ENCODE assay signal across 14 mouse cellular contexts in the genomic region with DNA sequence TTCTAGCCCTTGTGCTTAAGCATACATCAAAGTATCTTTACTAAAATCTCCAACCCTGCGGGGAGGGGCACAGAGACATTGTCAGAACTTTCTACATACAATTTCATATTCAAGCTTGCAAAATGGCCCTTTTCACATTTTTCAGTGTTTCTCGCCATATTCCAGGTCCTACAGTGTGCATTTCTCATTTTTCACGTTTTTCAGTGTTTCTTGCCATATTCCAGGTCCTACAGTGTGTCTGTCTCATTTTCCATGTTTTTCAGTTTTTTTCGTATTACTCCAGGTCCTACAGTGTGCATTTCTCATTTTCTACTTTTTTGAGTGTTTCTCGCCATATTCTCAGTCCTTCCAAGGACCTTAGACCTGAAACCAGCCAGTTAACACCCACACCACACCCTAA.
DNase-seq lines count a peak whose midpoint lies in the region; ATAC-seq lines count a peak whose summit lies in the region.
"Had no signal": no experiment of that assay in that cellular context is flagged by ENCODE, and none has a peak within 500 bp of the region (broad histone marks: within the 10 kb centered on the region; RNA-seq: fewer than 3 reads in every experiment).

No protein-coding gene starts in this region.

- no peak for DNase-seq in cerebellum, adult 9-10 months
- DNase-seq in kidney, postnatal 10 days: peak; percentile 62
- peak; percentile 31 for DNase-seq in MEL-GATA-1-ER (ENCODE audit: extremely low read depth, low read depth)
- no peak for DNase-seq in B cell, adult 2 months
- DNase-seq in retina, embryonic 14.5 days (ENCODE audit: low spot score): no peak
- DNase-seq: cerebellum, adult 11-12 months; heart, adult 18-20 months; layer of hippocampus, postnatal 36 days; liver, embryonic 13.5 days had no signal

- H3K27ac ChIP-seq in kidney, embryonic 14.5 days (ENCODE audit: low read depth, low read length): no peak overlapping the region
- no peak overlapping the region for H3K27ac ChIP-seq in hindbrain, embryonic 16.5 days (ENCODE audit: low read depth, low read length)

- H3K4me2 ChIP-seq in kidney, embryonic 14.5 days (replicated peaks; ENCODE audit: low read depth, low read length): no peak overlapping the region
- no peak overlapping the region for H3K4me2 ChIP-seq in hindbrain, embryonic 16.5 days (ENCODE audit: low read length)
- H3K4me2 ChIP-seq: liver, embryonic 13.5 days had no signal

- no peaks in the 10 kb centered on the region for H3K9me3 ChIP-seq in kidney, embryonic 14.5 days (ENCODE audit: control insufficient read depth, low read length)
- no peaks in the 10 kb centered on the region for H3K9me3 ChIP-seq in hindbrain, embryonic 16.5 days (ENCODE audit: control insufficient read depth, low read length)
- H3K9me3 ChIP-seq: liver, embryonic 13.5 days; megakaryocyte, embryonic 14.5 days had no signal

- peaks cover 38% of the 10 kb centered on the region for H3K4me1 ChIP-seq in kidney, embryonic 14.5 days (ENCODE audit: control insufficient read depth, insufficient read depth, low read length)
- no peaks in the 10 kb centered on the region for H3K4me1 ChIP-seq in hindbrain, embryonic 16.5 days (ENCODE audit: control insufficient read depth, insufficient read depth, low read depth, low read length)

- H3K9ac ChIP-seq in kidney, embryonic 14.5 days (ENCODE audit: low read depth, low read length): no peak overlapping the region
- H3K9ac ChIP-seq in hindbrain, embryonic 16.5 days (ENCODE audit: low read depth, low read length): no peak overlapping the region
- H3K9ac ChIP-seq: liver, embryonic 13.5 days had no signal

- H3K27me3 ChIP-seq in kidney, embryonic 14.5 days (ENCODE audit: control insufficient read depth, insufficient read depth, low read length): no peaks in the 10 kb centered on the region
- no peaks in the 10 kb centered on the region for H3K27me3 ChIP-seq in hindbrain, embryonic 16.5 days (replicated peaks; ENCODE audit: control insufficient read depth, insufficient read depth, low read length)
- H3K27me3 ChIP-seq: liver, embryonic 13.5 days; megakaryocyte, embryonic 14.5 days had no signal

- ATAC-seq in cerebellum, adult (ENCODE audit: insufficient number of reproducible peaks, low FRiP score, low TSS enrichment): 0 out of 2 replicates have a peak, but pooled peaks have one; percentile 58
- ATAC-seq in kidney, embryonic 14.5 days (ENCODE audit: low FRiP score, low TSS enrichment): no peak
- ATAC-seq in hindbrain, embryonic 16.5 days: 0 out of 2 replicates have a peak, but pooled peaks have one; percentile 60
- ATAC-seq: intestine, postnatal 0 days had no signal

- peaks cover 2% of the 10 kb centered on the region; the same call in 1 of the 2 replicates for H3K36me3 ChIP-seq in kidney, embryonic 14.5 days (ENCODE audit: control insufficient read depth, insufficient read depth, low read length)
- no peaks in the 10 kb centered on the region for H3K36me3 ChIP-seq in hindbrain, embryonic 16.5 days (ENCODE audit: control insufficient read depth, insufficient read depth, low read length)
- H3K36me3 ChIP-seq: liver, embryonic 13.5 days had no signal

- 84% methylated on average over 5 of the region's 5 CpGs for WGBS in kidney, embryonic 14.5 days
- 78% methylated on average over 5 of the region's 5 CpGs for WGBS in hindbrain, embryonic 16.5 days

- no peak overlapping the region for H3K4me3 ChIP-seq in kidney, embryonic 14.5 days (ENCODE audit: low read length)
- no peak overlapping the region for H3K4me3 ChIP-seq in hindbrain, embryonic 16.5 days (ENCODE audit: low read length)
- H3K4me3 ChIP-seq: liver, embryonic 13.5 days; megakaryocyte, embryonic 14.5 days had no signal

Comparison
In these comparisons a context has a peak if more than half of its experiments do, and no peak if none do; other contexts are left out.
1. DNase-seq: peak in kidney, postnatal 10 days (single experiment) and MEL-GATA-1-ER (single experiment); none in cerebellum, adult 9-10 months (single experiment), B cell, adult 2 months (0 of 2) and retina, embryonic 14.5 days (single experiment).